Mouse (Mus musculus) ES-E14 (cell line): Measurements from ENCODE around the gene Strn4.

Source experiments
- CHD2 ChIP-seq: IDR thresholded peaks from 2 replicates; pipeline ENCODE4 v1.6.1; 2014; ENCODE audit warnings: mild to moderate bottlenecking, low read depth, low read length, inconsistent platforms
- HCFC1 ChIP-seq: IDR thresholded peaks from 2 replicates; pipeline ENCODE4 v1.6.1; 2012; ENCODE audit warnings: low read length, inconsistent platforms, borderline replicate concordance; ENCODE audit not compliant: insufficient read depth
- MAFK ChIP-seq: IDR thresholded peaks from 2 replicates; pipeline ENCODE4 v1.6.1; 2014; ENCODE audit warnings: mild to moderate bottlenecking, low read depth, low read length, inconsistent platforms; ENCODE audit not compliant: insufficient read depth
- ZC3H11A ChIP-seq: IDR thresholded peaks from 2 replicates; pipeline ENCODE4 v1.6.1; 2012; ENCODE audit warnings: low read depth, mild to moderate bottlenecking, inconsistent platforms, low read length, borderline replicate concordance

DNA sequence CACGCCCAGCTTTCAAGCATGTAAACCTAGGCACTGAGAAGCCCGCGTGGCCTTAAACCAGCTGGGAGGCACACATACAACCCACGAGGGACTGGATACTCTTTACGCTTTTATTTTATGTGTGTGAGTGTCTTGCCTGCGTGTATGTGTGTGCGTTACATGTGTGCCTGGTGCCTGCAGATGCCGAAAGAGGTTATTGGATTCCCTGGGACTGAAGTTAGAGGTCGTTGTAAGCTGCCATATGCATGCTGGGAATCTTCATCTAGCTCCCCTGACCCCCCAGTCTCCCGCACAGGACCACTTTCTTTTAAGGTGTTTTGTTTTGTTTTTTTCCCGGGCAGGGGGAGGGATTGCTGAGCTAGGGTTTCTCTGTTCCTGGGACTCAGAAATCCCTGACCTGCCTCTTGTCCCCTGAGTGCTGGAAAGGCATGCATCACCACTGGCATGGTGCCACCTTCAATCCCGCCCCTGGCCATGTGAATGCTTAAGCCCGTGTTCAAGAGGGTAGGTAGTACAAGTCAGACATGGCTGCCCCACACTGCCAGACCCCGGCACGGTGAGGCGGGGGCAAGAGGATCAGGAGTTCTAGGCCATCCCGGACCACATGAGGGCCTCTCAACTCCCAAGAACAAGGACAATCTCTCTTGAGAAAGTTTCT is 31.8 kb upstream of the Strn4 start:
- TF ChIP-seq MAFK (no peak), CHD2 (no peak), HCFC1 (no peak), ZC3H11A (no peak)
